Mouse (Mus musculus) heart, postnatal 25 days (tissue): ENCODE results near the gene Cpne4. TPM values are rescaled to one million over a fixed set of nuclear protein-coding genes. Genes with fewer than 3 reads are reported as not detected.

Experiments used
- DNase-seq: peaks from one replicate; pipeline ENCODE4 v3.0.0; 2022; ENCODE audit warnings: low spot score
- intact Hi-C: fragments of 180-260 bp; cut with DNase I; formaldehyde crosslinking; loops from one replicate; pipeline ENCODE4 v1.15.1; 2025
- total RNA-seq, 2 experiments: library from RNA; stranded (reverse); gene quantifications; 2 replicates each; pipeline ENCODE4 v1.2.3; 2021

The Cpne4 gene
- total RNA-seq, 2 experiments from 2014 or later = 0.08 TPM; not detected in 1

DNA sequence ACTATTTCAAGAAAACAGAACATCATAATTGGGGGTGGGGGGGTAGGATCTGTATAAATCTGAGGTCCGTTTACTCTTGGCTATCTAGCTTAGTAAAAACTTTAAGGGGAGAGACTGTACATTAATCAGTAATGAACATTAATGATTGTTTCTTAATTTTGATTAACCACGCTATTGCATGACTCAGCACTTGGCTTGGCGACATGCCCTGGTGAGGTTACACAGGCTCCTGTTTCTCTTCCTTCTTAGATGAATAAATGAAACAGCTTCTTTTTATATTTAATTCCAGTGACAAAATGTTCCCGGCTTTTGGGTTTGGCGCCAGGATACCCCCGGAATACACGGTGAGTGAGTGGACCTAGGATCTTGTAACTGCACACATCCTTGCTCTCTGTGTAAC, 471.1 kb downstream of the Cpne4 start:
- intact Hi-C loops = no loop called here
- no peak for DNase-seq

DNA sequence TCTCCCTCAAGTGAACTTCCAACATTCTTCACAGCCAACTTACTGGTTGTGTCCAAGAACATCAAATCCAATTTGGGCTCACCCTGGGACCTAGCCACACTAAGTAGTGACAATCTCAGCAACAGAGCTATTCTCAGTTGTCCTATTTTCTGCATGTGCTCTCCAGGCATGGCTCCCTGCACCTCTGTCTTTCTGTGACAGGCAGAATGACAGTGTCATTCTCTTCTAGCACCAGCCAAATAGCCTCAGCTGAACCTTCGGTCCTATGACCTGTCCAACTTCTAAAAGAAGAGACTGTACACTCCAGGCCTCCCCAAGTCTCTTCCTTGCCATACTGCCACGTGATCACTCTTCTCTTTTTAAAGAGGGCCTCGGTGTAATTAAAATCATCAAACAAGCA, 481.2 kb downstream of the Cpne4 start:
- intact Hi-C loops = no loop called here
- no peak for DNase-seq

GRCm38 (mm10) chr9:105032572-105032971, 485.5 kb downstream of the Cpne4 start:
- intact Hi-C loops = no loop called here
- DNase-seq = no peak

GRCm38 (mm10) chr9:105033641-105034040, 486.6 kb downstream of the Cpne4 start:
- intact Hi-C loops = no loop called here
- DNase-seq = no peak

GRCm38 (mm10) chr9:105037847-105038246, 490.8 kb downstream of the Cpne4 start:
- intact Hi-C loops = no loop called here
- DNase-seq = no peak

DNA sequence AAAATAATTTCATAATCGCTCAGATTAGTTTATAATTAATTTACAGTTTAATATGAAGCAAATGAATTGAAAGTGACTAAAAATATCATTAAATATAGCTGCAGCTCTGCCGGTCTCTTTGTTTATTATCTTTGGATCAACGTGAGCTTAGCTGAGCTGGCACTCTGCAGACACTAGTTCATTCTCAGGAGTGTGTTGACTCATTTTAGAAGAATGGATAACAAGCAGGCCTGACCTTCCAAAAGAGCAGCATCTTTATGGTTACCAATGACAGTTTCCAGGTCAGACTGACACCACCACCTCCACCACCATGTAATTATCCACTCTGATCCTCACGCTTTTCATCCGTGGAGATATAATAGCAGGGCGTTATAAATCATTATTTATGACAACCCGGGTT, 498.9 kb downstream of the Cpne4 start:
- DNase-seq = no peak
- intact Hi-C loops = no loop called here

- DNase-seq = no peak
- intact Hi-C loops = no loop called here
Observed at GRCm38 (mm10) chr9:105048351-105048750, 501.3 kb downstream of the Cpne4 start.

GRCm38 (mm10) chr9:105049636-105050035, 502.6 kb downstream of the Cpne4 start:
- intact Hi-C loops = loop anchor here (5.0 kb wide), 2 partner anchors 83 to 348 kb away; partner anchors contain the start of genes Aste1, Nek11 and Nudt16
- DNase-seq = no peak

DNA sequence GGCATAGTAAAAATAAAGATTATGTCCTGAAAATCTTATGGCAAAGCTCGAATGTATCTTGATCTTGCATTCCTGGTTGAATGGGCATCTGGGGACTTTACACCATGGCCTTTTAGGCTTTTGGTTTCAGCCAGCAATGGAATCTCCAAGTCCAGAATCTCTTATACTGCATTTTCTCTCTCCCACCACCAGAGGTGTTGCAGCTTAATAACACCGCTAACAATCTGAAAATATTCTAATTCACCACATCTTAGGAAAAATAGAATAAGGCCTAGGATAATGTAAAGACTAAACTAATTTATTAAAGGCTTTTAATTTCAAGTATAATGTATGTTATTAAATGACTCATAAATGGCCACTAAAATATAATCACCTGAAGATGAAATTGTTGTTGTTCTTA, 503.2 kb downstream of the Cpne4 start:
- intact Hi-C loops = loop anchor here (5.0 kb wide), 2 partner anchors 82 to 347 kb away; partner anchors contain the start of genes Aste1, Nek11 and Nudt16
- no peak for DNase-seq

- DNase-seq = peak; percentile 55
- intact Hi-C loops = loop anchor here (5.0 kb wide), 2 partner anchors 79 to 344 kb away; partner anchors contain the start of genes Aste1, Nek11 and Nudt16
Observed at GRCm38 (mm10) chr9:105053147-105053557, 506.1 kb downstream of the Cpne4 start, which contains the start of gene Mrpl3. Gene Mrpl3 (plus strand): TSS chr9:105053239.

DNA sequence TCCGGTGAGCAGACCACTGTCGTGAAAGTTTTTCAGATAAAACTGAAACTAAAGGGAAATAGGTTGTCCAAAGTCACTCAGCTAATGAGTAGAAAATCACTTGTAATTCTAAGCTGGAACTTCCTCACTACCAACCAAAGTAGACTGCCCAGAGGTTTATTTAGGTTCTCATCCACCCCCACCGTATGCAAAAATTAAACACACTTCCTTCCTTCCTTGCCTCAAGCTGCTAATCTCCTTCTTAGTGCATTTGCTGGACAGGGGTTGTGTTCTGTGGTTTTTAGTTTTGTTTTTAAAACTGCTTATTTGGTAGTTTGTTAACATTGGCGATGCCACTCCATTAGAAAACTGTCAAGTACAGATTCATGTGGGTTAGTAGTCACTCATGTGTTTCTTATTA, 506.7 kb downstream of the Cpne4 start:
- intact Hi-C loops = loop anchor here (5.0 kb wide), 2 partner anchors 78 to 343 kb away; partner anchors contain the start of genes Aste1, Nek11 and Nudt16
- no peak for DNase-seq

GRCm38 (mm10) chr9:105069106-105069505, 522.0 kb downstream of the Cpne4 start:
- intact Hi-C loops = no loop called here
- DNase-seq = no peak

DNA sequence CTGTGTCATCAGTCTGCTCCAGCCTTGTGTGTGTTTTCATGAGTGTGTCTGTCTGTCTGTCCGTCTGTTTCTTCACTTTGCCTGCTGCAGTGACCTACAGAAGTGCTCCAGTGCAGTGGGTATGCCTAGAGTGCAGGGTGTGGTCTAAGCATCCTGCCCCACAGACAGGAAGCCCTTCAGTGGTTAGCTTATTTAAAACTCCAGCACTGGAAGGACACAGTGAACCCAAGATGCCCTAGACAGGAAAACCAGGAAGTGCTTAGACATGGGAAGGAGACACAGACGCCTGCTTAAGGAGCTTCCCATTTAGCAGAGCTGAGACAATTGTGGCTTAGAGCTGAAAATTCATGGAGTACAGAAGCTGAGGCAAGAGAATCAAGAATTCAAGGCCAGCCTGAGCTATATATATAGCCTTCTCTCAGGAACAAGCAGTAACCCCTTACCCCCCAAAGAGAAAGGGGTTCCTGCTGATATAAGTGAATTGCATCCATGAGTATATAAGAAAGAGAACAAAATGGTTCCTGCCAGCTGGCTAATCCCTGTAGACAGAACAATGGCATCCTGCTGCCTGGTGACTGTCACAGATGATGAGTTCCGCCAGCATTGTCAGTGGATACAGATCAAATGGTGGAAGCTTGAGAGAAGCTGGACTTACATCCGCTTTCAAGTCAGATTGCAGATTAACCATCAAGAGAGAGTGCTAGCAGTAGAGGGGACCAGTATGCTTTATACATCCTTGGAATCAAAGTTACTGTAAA, 526.1 kb downstream of the Cpne4 start:
- intact Hi-C loops = no loop called here
- DNase-seq = no peak

DNA sequence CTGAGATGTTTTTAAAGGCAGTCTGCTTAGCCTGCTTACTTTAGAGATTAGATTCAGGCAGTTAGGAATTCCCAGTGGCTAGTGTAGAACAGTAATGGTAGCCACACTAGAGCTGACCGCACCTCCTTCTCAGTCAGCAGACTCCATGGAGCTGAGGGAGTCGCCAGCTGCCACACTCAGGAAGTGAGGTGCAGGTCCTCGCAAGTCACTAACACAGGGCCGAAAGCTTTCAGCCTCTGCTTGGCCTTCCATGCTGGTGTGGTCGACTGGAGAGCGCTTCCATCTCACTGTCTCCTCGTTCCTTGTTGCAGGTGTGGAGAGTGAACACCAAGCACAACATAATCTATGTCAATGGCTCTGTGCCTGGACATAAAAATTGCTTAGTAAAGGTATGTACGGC, 527.8 kb downstream of the Cpne4 start:
- intact Hi-C loops = no loop called here
- no peak for DNase-seq

DNA sequence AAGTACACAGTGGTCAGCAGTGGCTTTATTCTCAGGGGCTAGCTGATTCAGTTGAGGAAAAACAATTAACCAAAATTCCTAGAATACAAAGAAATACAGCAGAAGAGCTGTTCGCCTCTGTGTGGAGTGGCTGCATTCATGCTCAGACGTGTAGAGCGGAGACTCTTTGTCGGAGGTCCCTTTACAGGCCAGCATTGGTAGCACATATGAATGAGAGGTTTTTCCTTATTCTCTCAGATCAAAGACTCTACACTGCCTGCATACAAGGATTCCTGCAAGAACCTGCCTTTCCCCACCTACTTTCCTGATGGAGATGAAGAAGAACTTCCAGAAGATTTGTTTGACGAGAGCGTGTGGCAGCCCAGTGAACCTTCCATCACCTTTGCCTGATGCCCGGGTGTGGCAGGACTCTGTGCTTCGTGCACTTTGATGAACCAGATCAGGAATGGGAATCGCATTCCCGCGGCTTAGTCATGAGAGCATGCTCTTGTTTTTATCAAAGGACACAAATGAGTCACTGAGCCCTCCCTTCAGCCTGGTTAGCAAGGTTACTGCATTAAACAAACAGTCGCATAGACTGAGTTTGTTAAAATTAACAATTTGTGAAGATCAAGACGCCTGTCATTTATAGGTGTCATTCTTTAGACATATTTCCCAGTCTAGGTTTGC, 529.8 kb downstream of the Cpne4 start:
- DNase-seq = no peak
- intact Hi-C loops = no loop called here

GRCm38 (mm10) chr9:105078460-105078859, 531.4 kb downstream of the Cpne4 start:
- intact Hi-C loops = no loop called here
- DNase-seq = no peak

DNA sequence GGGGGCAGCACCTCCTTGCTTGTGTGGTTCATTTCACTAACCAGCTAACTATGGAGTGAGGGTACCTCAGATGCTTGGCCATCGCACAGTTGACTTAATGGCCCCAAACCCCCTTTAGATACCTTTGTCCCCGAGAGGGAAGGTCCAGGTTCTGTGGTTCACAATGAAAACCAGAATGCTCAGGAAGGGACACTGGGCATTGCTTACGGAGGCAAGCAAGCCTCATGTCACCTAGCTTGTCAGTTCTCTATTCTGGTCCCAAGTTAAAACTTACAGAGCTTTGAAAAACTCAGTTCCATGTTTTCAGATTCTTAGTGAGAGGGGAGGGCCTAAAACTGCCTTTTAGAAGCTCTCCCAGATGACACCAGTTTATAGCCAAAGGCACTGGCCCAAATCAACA, 533.2 kb downstream of the Cpne4 start:
- DNase-seq = no peak
- intact Hi-C loops = no loop called here
